Mouse (Mus musculus) heart, embryonic 13.5 days (tissue): Measurements from ENCODE around the gene Galntl6. TPM values are rescaled to one million over a fixed set of nuclear protein-coding genes. Genes with fewer than 3 reads are reported as not detected.

ENCODE experiments used
- ATAC-seq: fragments of 200-750 bp; cut with Nextera tagmentation; 2 replicates; pipeline ENCODE4 v1.8.0; 2017; ENCODE audit warnings: moderate TSS enrichment; ENCODE audit not compliant: insufficient number of reproducible peaks, low FRiP score, low TSS enrichment; ENCODE audit errors: extremely low read depth
- H3K27ac ChIP-seq: fragments of 300-500 bp; sonication (generic); replicated peaks from 2 replicates; pipeline ENCODE4 v1.5.1; 2015; ENCODE audit warnings: moderate library complexity, mild to moderate bottlenecking, inconsistent platforms
- H3K27me3 ChIP-seq: fragments of 300-500 bp; sonication (generic); replicated peaks from 2 replicates; pipeline ENCODE4 v1.6.1; 2015; ENCODE audit warnings: mild to moderate bottlenecking, inconsistent platforms
- H3K36me3 ChIP-seq: fragments of 300-500 bp; sonication (generic); 2 replicates; pipeline ENCODE4 v1.6.1; 2015; ENCODE audit warnings: mild to moderate bottlenecking, inconsistent platforms
- H3K4me1 ChIP-seq: fragments of 300-500 bp; sonication (generic); 2 replicates; pipeline ENCODE4 v1.6.1; 2015; ENCODE audit warnings: inconsistent platforms
- H3K4me2 ChIP-seq: fragments of 300-500 bp; sonication (generic); 2 replicates; pipeline ENCODE4 v1.6.1; 2015; ENCODE audit warnings: inconsistent platforms, mild to moderate bottlenecking, moderate library complexity
- H3K4me3 ChIP-seq: fragments of 300-500 bp; sonication (generic); 2 replicates; pipeline ENCODE4 v1.5.1; 2015; ENCODE audit warnings: moderate library complexity, mild to moderate bottlenecking, inconsistent platforms
- H3K9ac ChIP-seq: fragments of 300-500 bp; sonication (generic); 2 replicates; pipeline ENCODE4 v1.6.1; 2015; ENCODE audit warnings: inconsistent platforms, mild to moderate bottlenecking, moderate library complexity
- H3K9me3 ChIP-seq: fragments of 300-500 bp; sonication (generic); 2 replicates; pipeline ENCODE4 v1.6.1; 2016; ENCODE audit warnings: inconsistent platforms
- WGBS: fragments of 180-500 bp; shearing (Covaris S2); methylation state at CpG from one replicate; pipeline ENCODE4 v1.1.7; 2015; ENCODE audit warnings: mixed read lengths; 5-methylcytosine and 5-hydroxymethylcytosine counted together
- polyA plus RNA-seq: library from polyadenylated mRNA; unstranded; fragments of >200 nt; fragmentation: Nextera tagmentation; extraction: Ambion mirVana; gene quantifications from 2 replicates; pipeline ENCODE4 v1.2.1, GENCODE M21; 2015

Galntl6 gene
- polyA plus RNA-seq, 1 experiment from 2014 or later, result 0.35 TPM

GRCm38 (mm10) chr8:58604751-58605150 lies 307.7 kb downstream of the Galntl6 start:
- no peak overlapping the region for H3K27ac ChIP-seq
- 79% methylated on average over 4 of the region's 4 CpGs for WGBS
- no peak for ATAC-seq

GRCm38 (mm10) chr8:58597834-58598233 lies 314.6 kb downstream of the Galntl6 start:
- Histone ChIP-seq H3K9me3 (no peaks in the 10 kb centered on the region), H3K9ac (no peak overlapping the region), H3K4me2 (no peak overlapping the region), H3K36me3 (no peaks in the 10 kb centered on the region), H3K4me3 (no peak overlapping the region), H3K4me1 (no peaks in the 10 kb centered on the region), H3K27me3 (no peaks in the 10 kb centered on the region), H3K27ac (no peak overlapping the region)
- no peak for ATAC-seq
- WGBS, result 66% methylated on average over 6 of the region's 6 CpGs

More at GRCm38 (mm10) chr8:58604751-58605150, 307.7 kb downstream of the Galntl6 start:
- H3K4me3 ChIP-seq, result no peak overlapping the region
- no peaks in the 10 kb centered on the region for H3K4me1 ChIP-seq
- no peak overlapping the region for H3K4me2 ChIP-seq
- no peaks in the 10 kb centered on the region for H3K36me3 ChIP-seq
- H3K9me3 ChIP-seq, result no peaks in the 10 kb centered on the region
- no peak overlapping the region for H3K9ac ChIP-seq
- H3K27me3 ChIP-seq, result no peaks in the 10 kb centered on the region

GRCm38 (mm10) chr8:58575346-58575745 lies 337.1 kb downstream of the Galntl6 start:
- Histone ChIP-seq H3K9me3 (no peaks in the 10 kb centered on the region), H3K9ac (no peak overlapping the region), H3K4me3 (no peak overlapping the region), H3K4me1 (peaks cover 2% of the 10 kb centered on the region; the same call in 1 of the 2 replicates), H3K27ac (no peak overlapping the region), H3K36me3 (no peaks in the 10 kb centered on the region), H3K27me3 (no peaks in the 10 kb centered on the region), H3K4me2 (no peak overlapping the region)
- ATAC-seq, result no peak
- 78% methylated on average over 1 of the region's 1 CpGs for WGBS

GRCm38 (mm10) chr8:58568086-58568485 lies 344.4 kb downstream of the Galntl6 start:
- no peak overlapping the region for H3K27ac ChIP-seq
- no peaks in the 10 kb centered on the region for H3K36me3 ChIP-seq
- H3K9me3 ChIP-seq, result no peaks in the 10 kb centered on the region
- H3K4me3 ChIP-seq, result no peak overlapping the region
- ATAC-seq, result no peak
- H3K4me2 ChIP-seq, result no peak overlapping the region
- 57% methylated on average over 2 of the region's 2 CpGs for WGBS
- H3K9ac ChIP-seq, result no peak overlapping the region
- H3K27me3 ChIP-seq, result no peaks in the 10 kb centered on the region
- H3K4me1 ChIP-seq, result peaks cover 5% of the 10 kb centered on the region; the same call in 1 of the 2 replicates

- 49% methylated on average over 2 of the region's 2 CpGs for WGBS
- Histone ChIP-seq H3K4me2 (no peak overlapping the region), H3K9me3 (no peaks in the 10 kb centered on the region), H3K36me3 (no peaks in the 10 kb centered on the region), H3K4me3 (no peak overlapping the region), H3K9ac (no peak overlapping the region), H3K27ac (no peak overlapping the region), H3K27me3 (no peaks in the 10 kb centered on the region), H3K4me1 (peaks cover 5% of the 10 kb centered on the region; the same call in 1 of the 2 replicates)
- ATAC-seq, result no peak
Measured at GRCm38 (mm10) chr8:58566115-58566514, 346.3 kb downstream of the Galntl6 start.

GRCm38 (mm10) chr8:58535781-58536180 lies 376.7 kb downstream of the Galntl6 start:
- Histone ChIP-seq H3K27ac (no peak overlapping the region), H3K9ac (no peak overlapping the region), H3K4me1 (no peaks in the 10 kb centered on the region), H3K27me3 (no peaks in the 10 kb centered on the region), H3K36me3 (no peaks in the 10 kb centered on the region), H3K9me3 (no peaks in the 10 kb centered on the region), H3K4me2 (no peak overlapping the region), H3K4me3 (no peak overlapping the region)
- WGBS, result 72% methylated on average over 2 of the region's 2 CpGs
- no peak for ATAC-seq

GRCm38 (mm10) chr8:58534631-58535030 lies 377.8 kb downstream of the Galntl6 start:
- no peaks in the 10 kb centered on the region for H3K27me3 ChIP-seq
- H3K4me2 ChIP-seq, result no peak overlapping the region
- H3K9ac ChIP-seq, result no peak overlapping the region
- no peaks in the 10 kb centered on the region for H3K4me1 ChIP-seq
- no peak overlapping the region for H3K4me3 ChIP-seq
- no peaks in the 10 kb centered on the region for H3K36me3 ChIP-seq
- H3K9me3 ChIP-seq, result no peaks in the 10 kb centered on the region
- no peak for ATAC-seq
- no peak overlapping the region for H3K27ac ChIP-seq

- ATAC-seq, result no peak
- Histone ChIP-seq H3K4me1 (no peaks in the 10 kb centered on the region), H3K9ac (no peak overlapping the region), H3K9me3 (no peaks in the 10 kb centered on the region), H3K4me2 (no peak overlapping the region), H3K27me3 (no peaks in the 10 kb centered on the region), H3K36me3 (no peaks in the 10 kb centered on the region), H3K4me3 (no peak overlapping the region), H3K27ac (no peak overlapping the region)
- 23% methylated on average over 1 of the region's 1 CpGs for WGBS
Measured at GRCm38 (mm10) chr8:58523443-58523842, 389.0 kb downstream of the Galntl6 start.

- H3K27ac ChIP-seq, result no peak overlapping the region
- H3K9me3 ChIP-seq, result no peaks in the 10 kb centered on the region
- ATAC-seq, result no peak
- no peak overlapping the region for H3K4me3 ChIP-seq
- H3K4me1 ChIP-seq, result no peaks in the 10 kb centered on the region
- H3K27me3 ChIP-seq, result no peaks in the 10 kb centered on the region
- no peak overlapping the region for H3K9ac ChIP-seq
- H3K4me2 ChIP-seq, result no peak overlapping the region
- no peaks in the 10 kb centered on the region for H3K36me3 ChIP-seq
Measured at GRCm38 (mm10) chr8:58521932-58522331, 390.5 kb downstream of the Galntl6 start.

- ATAC-seq, result no peak
- no peak overlapping the region for H3K4me2 ChIP-seq
- no peak overlapping the region for H3K4me3 ChIP-seq
- no peaks in the 10 kb centered on the region for H3K4me1 ChIP-seq
- H3K36me3 ChIP-seq, result no peaks in the 10 kb centered on the region
- H3K9me3 ChIP-seq, result no peaks in the 10 kb centered on the region
- no peaks in the 10 kb centered on the region for H3K27me3 ChIP-seq
- no peak overlapping the region for H3K27ac ChIP-seq
- H3K9ac ChIP-seq, result no peak overlapping the region
Measured at GRCm38 (mm10) chr8:58510516-58510915, 401.9 kb downstream of the Galntl6 start.

GRCm38 (mm10) chr8:58509051-58509450 lies 403.4 kb downstream of the Galntl6 start:
- H3K27ac ChIP-seq, result no peak overlapping the region
- 55% methylated on average over 1 of the region's 1 CpGs for WGBS
- ATAC-seq, result no peak
- H3K4me3 ChIP-seq, result no peak overlapping the region
- H3K4me2 ChIP-seq, result no peak overlapping the region
- no peaks in the 10 kb centered on the region for H3K36me3 ChIP-seq
- no peaks in the 10 kb centered on the region for H3K4me1 ChIP-seq
- no peaks in the 10 kb centered on the region for H3K27me3 ChIP-seq
- no peak overlapping the region for H3K9ac ChIP-seq
- no peaks in the 10 kb centered on the region for H3K9me3 ChIP-seq

- H3K4me3 ChIP-seq, result no peak overlapping the region
- H3K27me3 ChIP-seq, result no peaks in the 10 kb centered on the region
- ATAC-seq, result no peak
- H3K36me3 ChIP-seq, result no peaks in the 10 kb centered on the region
- no peaks in the 10 kb centered on the region for H3K4me1 ChIP-seq
- WGBS, result 61% methylated on average over 4 of the region's 4 CpGs
- H3K27ac ChIP-seq, result no peak overlapping the region
- H3K9me3 ChIP-seq, result no peaks in the 10 kb centered on the region
- no peak overlapping the region for H3K4me2 ChIP-seq
- H3K9ac ChIP-seq, result no peak overlapping the region
Measured at GRCm38 (mm10) chr8:58487099-58487498, 425.3 kb downstream of the Galntl6 start.
